Mouse (Mus musculus) small intestine, adult 2 months (tissue): ENCODE results near the gene Rtp2. TPM values are rescaled to one million over a fixed set of nuclear protein-coding genes. Genes with fewer than 3 reads are reported as not detected.

Source experiments
- H3K27ac ChIP-seq: fragments of 200-500 bp; 2 replicates; pipeline ENCODE4 v1.5.1; 2012; ENCODE audit warnings: low read depth, low read length, control low read depth, inconsistent platforms; ENCODE audit not compliant: insufficient read depth
- H3K27me3 ChIP-seq: fragments of 200-500 bp; 2 replicates; pipeline ENCODE4 v1.6.1; 2012; ENCODE audit warnings: mild to moderate bottlenecking, moderate library complexity, low read length, inconsistent platforms; ENCODE audit not compliant: control insufficient read depth, insufficient read depth
- H3K36me3 ChIP-seq: fragments of 200-500 bp; 2 replicates; pipeline ENCODE4 v1.6.1; 2012; ENCODE audit warnings: mild to moderate bottlenecking, low read length, control low read depth, inconsistent platforms; ENCODE audit not compliant: control insufficient read depth, insufficient read depth
- H3K4me1 ChIP-seq: fragments of 200-500 bp; 2 replicates; pipeline ENCODE4 v1.6.1; 2012; ENCODE audit warnings: low read length, inconsistent platforms, mixed read lengths; ENCODE audit not compliant: control insufficient read depth, insufficient read depth, insufficient read length
- H3K4me3 ChIP-seq: fragments of 200-500 bp; 2 replicates; pipeline ENCODE4 v1.5.1; 2012; ENCODE audit warnings: low read depth, mild to moderate bottlenecking, control low read depth, inconsistent platforms, low read length, moderate library complexity
- CTCF ChIP-seq: fragments of 200-500 bp; IDR thresholded peaks from 2 replicates; pipeline ENCODE4 v1.5.1; 2012; ENCODE audit warnings: low read depth, mild to moderate bottlenecking, control low read depth, inconsistent platforms, low read length, moderate library complexity, mixed read lengths; ENCODE audit not compliant: insufficient replicate concordance, insufficient read length; ENCODE audit errors: extremely low read depth
- POLR2A ChIP-seq: fragments of 200-500 bp; IDR thresholded peaks from 2 replicates; pipeline ENCODE4 v1.6.1; 2012; ENCODE audit warnings: low read depth, mild to moderate bottlenecking, control low read depth, inconsistent platforms, low read length, moderate library complexity
- WGBS: fragments of 180-500 bp; shearing (Covaris S2); methylation state at CpG from one replicate; pipeline ENCODE4 v1.1.7; 2018; 5-methylcytosine and 5-hydroxymethylcytosine counted together
- polyA plus RNA-seq: library from polyadenylated mRNA; depleted of rRNA; stranded (reverse); fragments of >200 nt; gene quantifications from 2 replicates; pipeline ENCODE4 v1.2.3, GENCODE M21; 2012

Gene Rtp2
- polyA plus RNA-seq, 1 experiment: not detected

DNA sequence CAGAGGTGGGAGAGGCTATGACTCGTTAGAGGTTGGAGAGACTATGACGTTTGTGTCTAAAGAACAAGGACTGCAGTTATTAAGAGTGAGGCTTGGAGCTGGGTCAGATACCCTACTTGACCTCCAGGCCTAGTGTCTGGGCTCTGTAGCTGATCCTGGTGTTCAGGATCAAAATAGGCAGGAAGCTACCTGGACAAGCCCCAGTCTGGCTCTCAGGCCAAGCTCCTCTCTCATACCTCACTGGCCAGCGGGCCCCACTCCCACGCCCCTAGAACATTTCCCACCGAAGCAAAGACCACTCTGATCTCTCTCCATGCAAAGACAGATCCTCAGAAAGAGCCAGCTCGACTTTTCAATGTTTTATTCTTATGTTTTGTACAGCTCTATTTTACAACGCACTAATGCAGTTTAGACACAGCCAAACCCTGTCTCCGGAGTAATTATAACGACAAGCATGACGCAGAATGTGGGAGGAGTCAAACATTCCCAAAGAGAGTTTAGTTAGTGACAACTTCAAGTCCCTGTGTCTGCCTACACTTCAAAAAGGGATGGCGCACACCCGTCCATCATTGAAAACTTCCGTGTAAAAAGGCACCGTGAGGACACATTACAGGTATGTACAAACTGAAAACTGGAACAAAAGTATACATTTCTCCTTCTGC, 32.6 kb upstream of the Rtp2 start:
- no peaks in the 10 kb centered on the region for H3K4me1 ChIP-seq
- 84% methylated on average over 14 of the region's 14 CpGs for WGBS
- TF ChIP-seq POLR2A (no peak), CTCF (no peak)
- peaks cover 46% of the 10 kb centered on the region for H3K36me3 ChIP-seq
- no peaks in the 10 kb centered on the region for H3K27me3 ChIP-seq
- no peak overlapping the region for H3K4me3 ChIP-seq
- no peak overlapping the region for H3K27ac ChIP-seq

DNA sequence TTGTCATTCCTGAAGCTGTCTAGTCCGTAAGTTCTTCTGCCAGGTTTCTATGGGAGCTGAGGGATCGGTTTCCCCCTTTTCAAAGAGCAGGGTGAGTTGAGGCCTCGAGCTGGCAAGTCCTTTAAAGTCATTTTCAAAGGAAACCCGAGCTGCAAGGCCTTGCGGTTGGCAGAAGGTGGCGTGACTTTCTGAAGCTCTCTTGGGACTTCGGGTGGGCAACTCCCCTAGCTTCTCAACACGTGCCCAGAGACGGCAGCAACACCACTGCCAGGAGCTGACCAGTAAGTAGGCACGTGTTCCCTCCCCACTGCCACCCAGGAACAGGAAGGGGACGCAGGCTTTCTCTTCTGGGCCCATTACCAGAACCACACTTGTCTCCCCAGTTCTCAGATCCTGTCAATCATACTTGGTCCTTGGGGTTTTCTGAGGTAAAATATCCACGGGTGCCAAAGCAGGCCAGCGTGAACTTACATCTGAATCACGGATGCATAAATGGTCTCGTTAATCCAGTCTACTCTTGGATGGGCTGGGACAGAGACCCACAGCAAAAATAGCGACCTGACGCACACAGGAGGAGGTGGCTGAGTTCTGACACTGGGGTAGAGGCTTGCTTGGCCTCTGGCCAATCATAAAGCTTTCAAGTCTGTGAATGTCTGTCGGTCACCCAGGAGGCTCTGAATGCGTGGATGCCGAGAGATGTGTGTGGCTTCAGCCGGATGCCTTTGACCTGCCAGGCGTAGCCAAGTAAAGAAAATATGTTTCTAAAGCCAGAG, 31.9 kb upstream of the Rtp2 start:
- WGBS: 85% methylated on average over 22 of the region's 22 CpGs
- Histone ChIP-seq H3K36me3 (peaks cover 42% of the 10 kb centered on the region), H3K4me1 (no peaks in the 10 kb centered on the region), H3K4me3 (no peak overlapping the region), H3K27ac (no peak overlapping the region), H3K27me3 (no peaks in the 10 kb centered on the region)
- TF ChIP-seq POLR2A: no peak
- no peak for TF ChIP-seq CTCF

DNA sequence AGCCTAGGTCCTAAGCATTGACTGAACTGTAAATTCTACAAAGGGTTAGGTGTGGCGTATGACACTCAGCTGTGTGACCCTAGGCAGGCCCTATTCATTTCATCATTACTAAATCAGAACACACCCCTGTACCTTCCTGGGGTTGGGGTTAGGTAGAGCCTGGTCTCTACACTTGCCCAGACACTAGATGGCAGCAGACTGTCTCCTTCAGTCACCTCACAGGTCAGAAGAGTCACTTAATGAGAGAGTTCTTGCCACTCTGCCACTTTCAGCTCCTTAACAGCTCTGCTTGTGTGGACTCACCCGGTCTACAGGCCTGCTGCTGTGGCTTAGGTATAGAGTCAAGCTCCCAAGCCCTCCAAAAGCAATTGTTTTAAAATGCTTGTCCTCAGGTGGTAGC, 30.2 kb upstream of the Rtp2 start:
- Histone ChIP-seq H3K36me3 (peaks cover 26% of the 10 kb centered on the region), H3K4me1 (no peaks in the 10 kb centered on the region), H3K4me3 (no peak overlapping the region), H3K27me3 (no peaks in the 10 kb centered on the region), H3K27ac (no peak overlapping the region)
- 53% methylated on average over 2 of the region's 2 CpGs for WGBS
- TF ChIP-seq POLR2A (no peak), CTCF (peak; percentile 42; the same call in 1 of the 2 replicates)

DNA sequence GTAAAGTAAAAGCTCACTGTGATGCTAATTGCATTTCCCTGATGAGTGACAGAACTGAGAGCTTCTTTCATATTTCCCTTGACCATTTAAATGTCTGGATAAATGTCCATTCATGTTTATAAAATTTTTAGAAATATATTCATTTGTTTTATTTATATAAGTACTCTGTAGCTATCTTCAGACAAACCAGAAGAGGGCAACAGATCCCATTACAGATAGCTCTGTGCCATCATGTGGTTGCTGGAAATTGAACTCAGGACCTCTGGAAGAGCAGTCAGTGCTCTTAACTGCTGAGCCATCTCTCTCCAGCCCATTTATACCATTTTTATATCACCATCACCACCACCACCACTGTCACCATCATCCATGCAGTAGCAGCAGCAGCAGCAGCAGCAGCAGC, 26.7 kb upstream of the Rtp2 start:
- Histone ChIP-seq H3K4me3 (no peak overlapping the region), H3K27ac (no peak overlapping the region), H3K27me3 (no peaks in the 10 kb centered on the region), H3K4me1 (no peaks in the 10 kb centered on the region), H3K36me3 (no peaks in the 10 kb centered on the region)
- TF ChIP-seq POLR2A: no peak
- TF ChIP-seq CTCF: no peak

DNA sequence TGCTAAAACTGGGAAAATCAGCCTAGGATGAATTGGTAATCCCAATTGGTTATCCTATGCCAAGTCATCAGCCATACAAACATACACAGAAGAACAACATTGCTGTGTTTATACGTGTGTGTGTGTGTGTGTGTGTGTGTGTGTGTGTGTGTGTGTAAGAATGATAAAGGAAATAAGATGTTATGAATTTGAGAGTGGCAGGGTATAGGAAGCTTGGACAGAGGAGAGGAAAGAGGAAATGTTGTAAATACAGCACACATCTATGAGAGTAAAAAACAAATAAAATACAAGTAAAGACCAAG, 21.7 kb upstream of the Rtp2 start:
- TF ChIP-seq CTCF (no peak), POLR2A (no peak)
- no peaks in the 10 kb centered on the region for H3K36me3 ChIP-seq
- WGBS: 9% methylated on average over 1 of the region's 1 CpGs
- H3K27ac ChIP-seq: no peak overlapping the region
- H3K4me3 ChIP-seq: no peak overlapping the region
- no peaks in the 10 kb centered on the region for H3K27me3 ChIP-seq
- H3K4me1 ChIP-seq: no peaks in the 10 kb centered on the region

DNA sequence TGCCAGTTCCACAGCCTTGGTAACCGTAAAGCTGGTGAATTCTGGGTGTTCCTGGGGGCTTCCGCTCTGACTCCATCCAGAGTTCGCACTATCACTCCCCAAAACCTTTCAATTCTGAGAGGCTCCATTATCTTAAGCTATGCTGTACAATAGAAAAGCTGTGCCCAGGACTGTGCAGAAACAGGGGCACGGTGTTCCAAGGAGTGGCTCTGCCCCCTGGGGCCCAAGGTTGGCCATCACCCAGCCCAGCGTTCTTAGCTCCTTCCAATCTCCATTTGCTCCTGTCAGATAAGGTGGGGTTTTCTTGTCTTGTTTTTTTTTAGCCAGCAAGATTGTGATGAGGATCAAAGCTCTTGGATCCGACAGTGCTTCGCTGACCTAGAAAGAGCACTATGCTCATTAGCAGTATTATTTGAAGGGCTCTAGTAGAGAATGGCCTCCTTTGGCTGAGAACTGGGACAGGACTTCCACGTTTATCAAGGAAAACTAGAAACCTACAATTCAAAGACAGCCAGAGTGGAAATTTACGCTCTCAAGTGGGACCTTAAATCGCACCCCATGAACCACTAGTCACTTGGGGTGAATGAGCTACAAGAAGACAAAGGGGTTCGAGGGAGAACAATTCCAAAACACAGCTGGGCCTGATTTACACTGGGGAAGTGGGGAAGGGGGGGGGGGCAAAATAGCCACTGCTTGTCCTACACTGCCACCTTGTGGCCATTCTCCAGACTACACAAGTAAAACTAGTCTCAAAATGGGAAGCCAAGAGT, 21.2 kb upstream of the Rtp2 start:
- WGBS: 47% methylated on average over 11 of the region's 11 CpGs
- TF ChIP-seq CTCF (peak; percentile 61; the same call in 1 of the 2 replicates), POLR2A (no peak)
- no peak overlapping the region for H3K27ac ChIP-seq
- H3K4me1 ChIP-seq: no peaks in the 10 kb centered on the region
- H3K4me3 ChIP-seq: no peak overlapping the region
- H3K27me3 ChIP-seq: no peaks in the 10 kb centered on the region
- no peaks in the 10 kb centered on the region for H3K36me3 ChIP-seq
